Mouse (Mus musculus) hindbrain, embryonic 12.5 days (tissue): ENCODE measurements around the gene Cited4. TPM values are rescaled to one million over a fixed set of nuclear protein-coding genes. Genes with fewer than 3 reads are reported as not detected.
A peak's percentile ranks its signal among the peaks of the same experiment; 100 is the strongest.

Experiments used
- ATAC-seq: fragments of 200-750 bp; cut with Nextera tagmentation; 2 replicates; pipeline ENCODE4 v1.8.0; 2017; ENCODE audit warnings: moderate TSS enrichment; ENCODE audit not compliant: low FRiP score
- H3K27ac ChIP-seq: fragments of 300-500 bp; sonication (generic); 2 replicates; pipeline ENCODE4 v1.5.1; 2016; ENCODE audit warnings: mild to moderate bottlenecking
- H3K27me3 ChIP-seq: fragments of 300-500 bp; sonication (generic); 2 replicates; pipeline ENCODE4 v1.6.1; 2016; ENCODE audit warnings: mild to moderate bottlenecking
- H3K36me3 ChIP-seq: fragments of 300-500 bp; sonication (generic); 2 replicates; pipeline ENCODE4 v1.6.1; 2016; ENCODE audit warnings: mild to moderate bottlenecking
- H3K4me1 ChIP-seq: fragments of 300-500 bp; sonication (generic); 2 replicates; pipeline ENCODE4 v1.6.1; 2016
- H3K4me2 ChIP-seq: fragments of 300-500 bp; sonication (generic); replicated peaks from 2 replicates; pipeline ENCODE4 v1.6.1; 2016; ENCODE audit warnings: mild to moderate bottlenecking
- H3K4me3 ChIP-seq: fragments of 300-500 bp; sonication (generic); 2 replicates; pipeline ENCODE4 v1.5.1; 2016; ENCODE audit warnings: mild to moderate bottlenecking
- H3K9ac ChIP-seq: fragments of 300-500 bp; sonication (generic); 2 replicates; pipeline ENCODE4 v1.6.1; 2016; ENCODE audit warnings: mild to moderate bottlenecking, moderate library complexity
- H3K9me3 ChIP-seq: fragments of 300-500 bp; sonication (generic); replicated peaks from 2 replicates; pipeline ENCODE4 v1.6.1; 2016; ENCODE audit warnings: mild to moderate bottlenecking
- WGBS: fragments of 180-500 bp; shearing (Covaris S2); methylation state at CpG from one replicate; pipeline ENCODE4 v1.1.7; 2016; 5-methylcytosine and 5-hydroxymethylcytosine counted together
- polyA plus RNA-seq: library from polyadenylated mRNA; unstranded; fragments of >200 nt; fragmentation: Nextera tagmentation; extraction: Ambion mirVana; gene quantifications from 2 replicates; pipeline ENCODE4 v1.2.1, GENCODE M21; 2016

The Cited4 gene
- polyA plus RNA-seq, 1 experiment from 2014 or later: 8.2 TPM

DNA sequence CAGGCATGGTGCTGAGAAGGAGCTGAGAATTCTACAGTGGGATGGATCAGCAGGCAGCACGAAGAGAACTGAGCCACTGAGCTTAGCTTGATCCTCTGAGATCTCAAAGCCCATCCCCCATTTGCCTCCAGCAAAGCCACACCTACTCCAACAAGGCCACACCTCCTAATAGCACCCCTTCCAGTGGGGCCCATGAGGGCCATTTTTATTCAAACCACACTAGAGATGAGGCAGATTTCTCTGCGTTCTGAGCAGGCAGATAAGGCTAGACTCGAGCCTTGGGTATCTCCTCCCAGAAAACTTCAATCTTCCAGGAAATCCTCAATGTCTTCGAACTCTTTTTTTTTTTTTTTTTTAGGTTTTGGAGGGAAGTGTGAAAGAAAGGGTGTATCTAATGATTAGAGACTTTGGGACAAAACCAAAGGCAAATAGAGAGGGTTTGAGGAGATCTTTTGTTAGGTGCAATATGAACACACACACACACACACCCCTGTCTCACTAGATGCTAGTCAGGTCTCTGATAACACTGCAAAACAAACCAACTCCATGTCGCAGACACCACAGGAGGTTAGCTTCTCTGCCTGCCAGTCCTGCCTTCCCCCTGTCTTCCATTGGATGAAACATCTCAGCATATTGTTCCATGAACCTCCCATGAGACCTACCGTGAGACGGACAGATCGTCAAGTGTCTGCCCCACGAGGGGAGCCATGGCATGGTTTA lies 17.1 kb downstream of the Cited4 start:
- WGBS: 45% methylated on average over 9 of the region's 9 CpGs
- no peak overlapping the region for H3K4me3 ChIP-seq
- no peaks in the 10 kb centered on the region for H3K4me1 ChIP-seq
- H3K9me3 ChIP-seq: no peaks in the 10 kb centered on the region
- no peak overlapping the region for H3K27ac ChIP-seq
- H3K4me2 ChIP-seq: no peak overlapping the region
- H3K36me3 ChIP-seq: no peaks in the 10 kb centered on the region
- H3K9ac ChIP-seq: no peak overlapping the region
- H3K27me3 ChIP-seq: no peaks in the 10 kb centered on the region
- ATAC-seq: no peak

DNA sequence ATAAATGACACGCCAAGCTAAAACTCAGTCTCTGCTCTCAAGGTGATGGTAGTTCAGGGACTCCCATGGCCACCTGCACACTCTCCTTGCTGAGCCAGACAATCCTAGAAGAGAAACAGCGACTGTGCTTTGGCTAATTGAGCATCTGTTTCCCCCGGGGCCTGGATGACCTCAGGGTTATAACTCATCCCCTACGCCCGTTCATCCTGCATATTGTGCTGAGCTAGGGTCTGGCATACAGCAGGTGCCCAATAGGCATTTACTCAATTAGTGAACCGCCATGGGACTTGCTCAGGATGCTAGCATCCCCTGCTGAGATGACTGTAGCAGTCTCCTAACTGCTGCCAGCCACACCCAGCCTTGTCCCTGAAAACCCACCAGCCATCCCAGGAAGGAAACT lies 20.9 kb downstream of the Cited4 start:
- no peaks in the 10 kb centered on the region for H3K36me3 ChIP-seq
- H3K27ac ChIP-seq: no peak overlapping the region
- H3K4me3 ChIP-seq: no peak overlapping the region
- no peak overlapping the region for H3K4me2 ChIP-seq
- H3K9me3 ChIP-seq: no peaks in the 10 kb centered on the region
- no peak overlapping the region for H3K9ac ChIP-seq
- no peaks in the 10 kb centered on the region for H3K4me1 ChIP-seq
- no peaks in the 10 kb centered on the region for H3K27me3 ChIP-seq
- ATAC-seq: peak; percentile 29; the same call in 1 of the 2 replicates
- WGBS: 42% methylated on average over 6 of the region's 6 CpGs

DNA sequence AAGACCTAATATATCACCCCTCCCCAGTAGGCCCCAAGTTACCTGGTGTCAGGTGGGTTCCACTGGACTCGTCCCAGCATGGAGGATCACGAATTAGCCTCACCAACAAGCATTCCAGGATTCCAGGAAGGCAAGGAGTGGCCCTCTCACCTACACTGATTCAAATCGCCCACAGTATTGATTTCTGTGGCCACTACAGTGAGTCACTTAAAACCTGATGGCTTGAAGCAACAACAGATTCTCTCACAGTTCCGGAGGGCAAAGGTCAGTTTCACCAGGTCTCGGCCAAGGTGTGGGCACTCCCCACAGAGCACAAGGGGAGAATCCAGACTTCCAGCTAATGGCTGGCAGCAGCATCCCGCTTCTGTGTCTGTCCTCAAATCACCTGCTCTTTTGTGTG lies 22.9 kb downstream of the Cited4 start:
- WGBS: 68% methylated on average over 6 of the region's 6 CpGs
- no peak for ATAC-seq
- H3K27me3 ChIP-seq: no peaks in the 10 kb centered on the region

DNA sequence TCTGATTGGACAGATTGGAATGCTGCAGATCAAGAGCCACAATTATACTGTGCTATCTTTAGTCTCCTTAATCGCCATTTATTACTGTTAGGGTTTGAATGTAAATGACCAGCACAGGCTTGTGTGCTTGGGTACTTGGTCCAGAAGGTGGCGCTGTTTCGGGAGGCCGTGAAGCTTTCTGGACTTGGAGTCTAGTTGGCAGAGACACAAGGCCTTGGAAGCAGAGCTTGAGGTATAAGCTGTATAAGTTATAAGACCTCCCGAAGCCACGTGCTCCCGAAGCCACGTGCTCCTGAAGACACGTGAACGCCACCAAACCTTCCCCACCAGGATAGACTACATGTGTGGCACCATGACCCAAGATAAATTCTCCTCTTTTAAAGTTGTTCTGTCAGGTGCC lies 26.3 kb downstream of the Cited4 start:
- H3K27me3 ChIP-seq: peaks cover 12% of the 10 kb centered on the region
- H3K9me3 ChIP-seq: no peaks in the 10 kb centered on the region
- no peak overlapping the region for H3K4me2 ChIP-seq
- H3K36me3 ChIP-seq: no peaks in the 10 kb centered on the region
- no peak overlapping the region for H3K9ac ChIP-seq
- ATAC-seq: no peak
- no peak overlapping the region for H3K27ac ChIP-seq
- 41% methylated on average over 10 of the region's 10 CpGs for WGBS
- no peak overlapping the region for H3K4me3 ChIP-seq
- H3K4me1 ChIP-seq: no peaks in the 10 kb centered on the region

More for the DNA sequence above, 22.9 kb downstream of the Cited4 start:
- Histone ChIP-seq H3K9ac (no peak overlapping the region), H3K9me3 (no peaks in the 10 kb centered on the region), H3K36me3 (no peaks in the 10 kb centered on the region), H3K27ac (no peak overlapping the region), H3K4me3 (no peak overlapping the region), H3K4me1 (no peaks in the 10 kb centered on the region), H3K4me2 (no peak overlapping the region)

DNA sequence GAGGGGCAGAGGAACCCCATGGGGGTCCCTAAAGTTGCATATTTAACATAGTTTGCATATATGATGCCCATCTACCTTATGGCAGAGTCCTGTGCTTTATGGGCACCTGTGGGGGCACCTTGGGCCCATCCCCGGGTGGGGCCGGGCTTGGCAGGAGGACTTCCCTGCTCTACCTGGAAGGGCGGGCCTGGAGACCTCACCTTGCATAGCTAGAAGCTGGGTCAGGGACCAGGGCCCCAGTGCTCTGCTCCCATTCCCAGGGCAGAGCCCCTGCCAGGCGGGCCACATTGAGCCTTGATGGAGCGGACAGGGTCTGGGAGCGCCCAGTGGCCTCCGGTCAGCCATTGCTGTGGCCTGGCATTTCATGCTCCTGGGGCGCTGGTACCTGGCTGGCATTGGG lies 31.0 kb downstream of the Cited4 start:
- H3K27ac ChIP-seq: no peak overlapping the region
- H3K36me3 ChIP-seq: no peaks in the 10 kb centered on the region
- H3K9ac ChIP-seq: no peak overlapping the region
- no peak for ATAC-seq
- WGBS: 92% methylated on average over 8 of the region's 8 CpGs
- no peaks in the 10 kb centered on the region for H3K9me3 ChIP-seq
- 0 out of 2 replicates have a peak, but pooled peaks cover 4% of the 10 kb centered on the region for H3K4me1 ChIP-seq
- no peak overlapping the region for H3K4me2 ChIP-seq
- peaks cover 27% of the 10 kb centered on the region for H3K27me3 ChIP-seq
- no peak overlapping the region for H3K4me3 ChIP-seq

DNA sequence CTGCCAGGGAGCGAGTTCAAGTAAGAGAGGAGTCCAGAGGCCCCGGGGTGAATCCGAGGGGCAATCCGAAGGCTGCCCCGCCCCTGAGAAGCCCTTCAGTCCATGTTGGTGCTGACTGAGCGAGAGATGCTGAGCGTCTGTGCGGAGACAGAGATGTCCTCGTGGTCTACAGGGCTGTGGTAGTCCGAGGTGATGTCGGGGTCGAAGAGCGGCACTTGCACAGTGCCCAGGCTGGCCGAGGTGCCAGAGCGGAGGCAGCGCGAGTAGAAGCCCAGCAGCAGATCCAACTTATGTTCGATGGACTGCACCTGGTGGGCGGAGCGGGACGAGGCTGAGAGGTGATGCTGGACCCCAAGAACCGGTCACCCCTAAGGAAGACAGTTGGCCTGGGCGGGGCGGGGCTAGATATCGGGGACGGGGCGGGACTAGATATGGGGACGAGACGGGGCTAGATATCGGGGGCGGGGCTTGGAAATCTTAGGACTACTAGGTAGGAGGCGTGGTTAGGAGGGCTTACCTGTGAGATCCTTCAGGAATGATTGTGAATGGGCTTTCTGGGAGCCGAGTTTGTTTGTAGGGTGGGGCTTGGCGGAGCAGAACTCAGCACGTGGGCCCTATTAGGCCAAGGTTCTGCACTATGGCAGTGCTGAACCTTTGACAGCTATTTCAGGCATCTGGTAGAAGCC lies 31.6 kb downstream of the Cited4 start:
- no peak for ATAC-seq
- Histone ChIP-seq H3K9me3 (no peaks in the 10 kb centered on the region), H3K4me1 (0 out of 2 replicates have a peak, but pooled peaks cover 4% of the 10 kb centered on the region), H3K27ac (no peak overlapping the region), H3K36me3 (no peaks in the 10 kb centered on the region), H3K4me3 (no peak overlapping the region), H3K4me2 (peak overlapping the region; percentile 27), H3K27me3 (peaks cover 27% of the 10 kb centered on the region), H3K9ac (no peak overlapping the region)
- WGBS: 18% methylated on average over 35 of the region's 35 CpGs

DNA sequence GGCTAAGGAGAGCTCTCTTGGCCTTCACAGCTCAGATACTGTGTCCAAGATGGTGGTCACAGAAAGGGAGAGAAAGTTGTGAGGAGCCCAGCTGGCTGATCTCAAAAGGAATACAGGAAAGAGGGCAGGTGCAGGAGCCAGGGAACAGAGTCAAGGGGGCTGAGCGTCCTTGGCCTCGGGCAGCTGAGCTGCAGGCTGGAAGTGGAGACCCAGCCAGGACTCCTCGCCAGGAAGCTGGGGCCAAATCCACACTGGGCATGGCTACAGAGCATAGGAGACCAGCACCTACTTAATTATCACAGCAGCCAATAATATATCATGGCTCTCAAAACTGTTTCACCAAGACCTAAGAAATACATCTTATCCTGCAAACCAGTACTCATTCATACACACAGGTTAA lies 34.8 kb downstream of the Cited4 start:
- Histone ChIP-seq H3K27ac (no peak overlapping the region), H3K4me2 (no peak overlapping the region), H3K9me3 (no peaks in the 10 kb centered on the region), H3K4me3 (no peak overlapping the region), H3K4me1 (0 out of 2 replicates have a peak, but pooled peaks cover 4% of the 10 kb centered on the region), H3K9ac (no peak overlapping the region), H3K27me3 (peaks cover 33% of the 10 kb centered on the region), H3K36me3 (no peaks in the 10 kb centered on the region)
- WGBS: 83% methylated on average over 3 of the region's 3 CpGs
- ATAC-seq: no peak

DNA sequence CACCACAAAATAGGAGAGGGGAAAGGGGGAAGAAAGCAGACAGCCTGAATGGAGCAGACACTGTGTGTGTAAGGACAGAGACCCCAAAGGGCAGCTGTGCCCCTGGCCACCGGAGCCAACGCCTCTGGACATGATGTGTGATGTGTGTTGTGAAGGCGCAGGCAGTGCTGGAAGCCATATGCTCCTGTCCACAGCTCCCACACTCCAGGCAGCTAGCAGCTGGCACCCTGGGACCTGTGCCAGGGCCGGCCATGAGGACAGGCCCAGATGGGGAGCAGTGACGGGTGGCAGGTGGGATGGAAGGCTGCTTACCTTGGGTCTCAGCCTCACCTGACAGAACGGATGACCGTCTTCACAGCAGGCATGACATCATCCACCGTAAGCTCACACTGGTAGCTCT lies 35.7 kb downstream of the Cited4 start:
- ATAC-seq: no peak
- Histone ChIP-seq H3K27me3 (peaks cover 28% of the 10 kb centered on the region), H3K4me2 (no peak overlapping the region), H3K4me1 (0 out of 2 replicates have a peak, but pooled peaks cover 4% of the 10 kb centered on the region), H3K9ac (no peak overlapping the region), H3K4me3 (no peak overlapping the region), H3K9me3 (no peaks in the 10 kb centered on the region), H3K27ac (no peak overlapping the region), H3K36me3 (no peaks in the 10 kb centered on the region)
- WGBS: 85% methylated on average over 8 of the region's 8 CpGs

DNA sequence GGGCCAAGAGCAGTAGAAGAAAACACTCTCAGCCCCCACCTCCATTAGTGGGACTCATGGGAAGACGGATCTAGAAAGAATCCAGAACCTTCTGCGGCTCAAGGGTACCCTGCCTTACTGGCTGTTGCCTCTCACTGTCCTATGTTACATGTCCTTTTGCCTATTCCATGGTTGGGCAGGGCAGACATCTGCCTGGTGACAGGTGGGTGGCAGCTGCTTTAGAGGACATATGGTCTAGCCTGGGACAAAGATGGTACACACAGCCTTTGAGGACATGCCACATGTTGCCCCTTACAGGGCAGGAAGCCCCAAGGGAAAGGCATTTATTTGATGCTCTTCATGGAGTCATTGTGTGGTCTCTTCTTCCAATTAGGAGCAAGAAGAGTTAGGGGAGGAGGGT lies 36.1 kb downstream of the Cited4 start:
- WGBS: 97% methylated on average over 2 of the region's 2 CpGs
- H3K4me1 ChIP-seq: 0 out of 2 replicates have a peak, but pooled peaks cover 4% of the 10 kb centered on the region
- no peak overlapping the region for H3K4me3 ChIP-seq
- H3K27me3 ChIP-seq: peaks cover 23% of the 10 kb centered on the region
- no peak for ATAC-seq
- no peak overlapping the region for H3K27ac ChIP-seq
- no peaks in the 10 kb centered on the region for H3K36me3 ChIP-seq
- no peaks in the 10 kb centered on the region for H3K9me3 ChIP-seq
- no peak overlapping the region for H3K4me2 ChIP-seq
- H3K9ac ChIP-seq: no peak overlapping the region

DNA sequence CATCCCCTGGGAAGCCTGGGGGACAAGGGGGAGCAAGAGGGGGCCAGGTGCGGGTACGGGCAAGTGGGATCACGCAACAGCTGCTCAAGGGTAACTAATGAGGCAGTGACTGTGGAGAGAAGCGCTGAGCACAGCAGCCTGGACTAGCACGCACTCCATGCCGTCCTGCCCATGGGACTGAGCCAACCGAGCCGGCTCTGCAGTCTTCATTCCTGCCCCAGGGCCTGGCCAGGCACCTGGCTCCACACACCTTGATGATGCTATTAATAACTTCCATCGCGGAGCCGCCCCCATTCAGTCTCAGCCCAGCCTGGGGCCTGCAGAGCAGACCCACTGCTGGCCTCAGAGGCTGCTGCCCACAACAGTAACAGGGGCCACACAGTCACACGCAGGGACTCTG lies 45.9 kb downstream of the Cited4 start:
- no peaks in the 10 kb centered on the region for H3K9me3 ChIP-seq
- no peaks in the 10 kb centered on the region for H3K36me3 ChIP-seq
- H3K27ac ChIP-seq: no peak overlapping the region
- no peak overlapping the region for H3K4me2 ChIP-seq
- H3K9ac ChIP-seq: no peak overlapping the region
- no peak overlapping the region for H3K4me3 ChIP-seq
- 73% methylated on average over 12 of the region's 12 CpGs for WGBS
- ATAC-seq: no peak
- H3K27me3 ChIP-seq: peaks cover 17% of the 10 kb centered on the region
- H3K4me1 ChIP-seq: peaks cover 27% of the 10 kb centered on the region

DNA sequence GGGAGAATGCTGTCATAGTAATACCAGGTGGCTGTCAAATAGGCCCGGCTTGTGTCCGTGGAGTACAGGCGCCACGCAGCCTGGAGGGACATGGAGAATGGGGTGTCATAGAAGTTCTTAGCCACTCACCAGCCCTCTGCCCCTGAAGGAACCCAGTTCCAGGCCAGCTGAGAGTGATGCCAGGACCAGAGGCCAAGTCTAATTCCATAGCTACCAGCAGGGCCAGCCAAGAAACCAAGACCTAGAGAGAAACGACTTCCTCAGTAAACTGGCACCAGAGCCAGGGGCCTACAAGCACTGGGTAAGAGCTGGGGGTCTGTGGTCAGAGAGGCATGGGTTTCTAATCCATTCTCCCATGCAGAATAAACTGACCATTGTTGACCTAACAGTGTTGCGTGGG lies 46.6 kb downstream of the Cited4 start:
- Histone ChIP-seq H3K4me3 (no peak overlapping the region), H3K9me3 (no peaks in the 10 kb centered on the region), H3K27ac (no peak overlapping the region), H3K27me3 (peaks cover 23% of the 10 kb centered on the region), H3K9ac (no peak overlapping the region), H3K4me1 (peaks cover 29% of the 10 kb centered on the region), H3K36me3 (no peaks in the 10 kb centered on the region), H3K4me2 (no peak overlapping the region)
- 89% methylated on average over 6 of the region's 6 CpGs for WGBS
- ATAC-seq: no peak

DNA sequence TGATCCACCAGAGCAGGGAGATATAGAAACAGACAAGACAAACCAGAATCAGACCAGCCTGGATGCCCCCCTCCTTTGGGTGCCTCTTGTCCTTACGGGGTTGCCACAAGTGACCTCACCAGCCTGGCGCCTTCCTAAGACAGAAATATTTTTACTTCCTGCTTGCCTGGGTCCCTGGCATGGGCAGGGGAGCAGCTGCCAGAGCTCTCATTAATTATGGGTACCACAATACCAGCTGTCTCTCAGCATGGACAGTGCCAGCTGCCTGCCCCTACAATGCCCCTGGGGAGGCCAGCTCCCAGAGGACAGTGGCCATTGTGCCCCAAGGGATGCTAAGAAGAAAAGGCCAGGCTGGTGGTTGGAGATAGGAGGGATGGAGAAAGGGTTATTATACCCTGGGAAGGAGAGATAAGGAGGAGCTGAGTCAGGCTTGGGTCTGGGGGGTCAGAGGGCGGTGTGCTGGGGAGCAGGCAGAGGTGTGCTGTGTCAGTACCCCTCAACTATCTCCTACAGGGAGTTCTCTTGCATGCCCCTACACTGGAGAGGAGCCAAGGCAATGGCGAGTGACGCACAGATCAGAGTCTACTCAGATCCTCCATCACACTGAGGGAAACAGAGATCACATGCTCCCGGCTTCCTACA lies 47.6 kb downstream of the Cited4 start:
- Histone ChIP-seq H3K4me3 (no peak overlapping the region), H3K4me1 (peaks cover 26% of the 10 kb centered on the region), H3K27me3 (peaks cover 27% of the 10 kb centered on the region), H3K36me3 (no peaks in the 10 kb centered on the region), H3K9me3 (no peaks in the 10 kb centered on the region), H3K27ac (no peak overlapping the region), H3K4me2 (no peak overlapping the region), H3K9ac (no peak overlapping the region)
- ATAC-seq: peak; percentile 46
- 81% methylated on average over 6 of the region's 6 CpGs for WGBS
